Mouse (Mus musculus): ENCODE measurements at regions not wholly inside any gene's neighbourhood (a gene's known extent, or its start where the extent isn't known, plus 50 kb on each side); places are given as distances from the start of the nearest gene placed in this dataset.

GRCm38 (mm10) chr1:90668787-90669186 lies 66.0 kb downstream of the Cops8 start:
- CTCF ChIA-PET: no interaction called here

GRCm38 (mm10) chr1:90669237-90669636 lies 66.5 kb downstream of the Cops8 start:
- CTCF ChIA-PET: no interaction called here
- POLR2A ChIA-PET: interaction anchor here in 1 of 4 experiments (1.2 to 1.3 kb wide), 2 partner anchors 37 to 47 kb away, joined by 3 to 4 read pairs; no protein-coding TSS in a partner anchor

More at GRCm38 (mm10) chr1:90668787-90669186, 66.0 kb downstream of the Cops8 start:
- POLR2A ChIA-PET: interaction anchor here in 1 of 4 experiments (1.3 kb wide), 1 partner anchor 37 kb away, joined by 3 read pairs; no protein-coding TSS in a partner anchor

- CTCF ChIA-PET: no interaction called here
- POLR2A ChIA-PET: interaction anchor here in 1 of 4 experiments (1.2 kb wide), 1 partner anchor 48 kb away, joined by 4 read pairs; no protein-coding TSS in a partner anchor
These were observed 67.6 kb downstream of the Cops8 start for GRCm38 (mm10) chr1:90670346-90670745.

GRCm38 (mm10) chr1:90673751-90674150 lies 71.0 kb downstream of the Cops8 start:
- POLR2A ChIA-PET: no interaction called here
- CTCF ChIA-PET: no interaction called here

DNA sequence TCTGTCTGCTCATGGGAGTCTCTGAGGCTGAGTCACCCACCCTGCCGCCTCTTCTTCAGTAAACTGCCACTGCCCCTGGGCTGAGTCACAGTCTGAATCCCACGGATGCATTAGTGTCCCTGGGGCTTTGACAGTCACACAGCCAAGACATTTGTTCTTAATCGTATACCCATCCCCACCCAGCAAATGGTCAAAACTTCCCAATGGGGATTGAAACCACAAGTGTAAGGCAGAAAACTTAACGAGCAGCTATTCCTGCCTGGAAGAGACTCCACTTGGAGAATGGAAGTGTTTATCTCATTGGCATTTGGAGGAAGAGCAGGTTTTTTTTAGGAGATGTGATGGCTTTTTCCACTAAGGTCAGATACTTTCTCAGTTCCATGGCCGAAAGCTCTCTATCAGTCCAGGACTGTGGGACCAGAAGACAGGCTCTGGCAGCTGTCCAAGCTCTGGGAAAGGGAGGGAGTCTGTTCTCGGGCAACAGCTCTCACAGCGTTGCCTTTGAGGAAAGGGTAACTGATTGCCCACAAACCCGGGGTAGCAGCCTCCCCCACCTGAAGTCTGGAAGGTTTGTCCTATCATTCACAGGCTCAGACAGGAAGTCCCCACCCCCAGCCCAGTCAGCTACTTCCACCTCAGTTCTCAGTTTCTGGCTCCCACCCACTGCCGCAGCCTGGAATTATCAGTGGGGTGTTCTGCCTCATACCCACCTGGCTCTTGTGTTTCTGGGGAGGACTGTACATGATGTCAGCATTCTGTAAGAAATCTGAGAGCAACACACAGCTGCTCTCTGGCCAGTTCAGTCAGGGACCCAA lies 73.6 kb downstream of the Cops8 start:
- ChIA-PET CTCF (interaction anchor here in 1 of 4 experiments (0.7 kb wide), 1 partner anchor 300 kb away, joined by 10 read pairs; no protein-coding TSS in a partner anchor), POLR2A (interaction anchor here in 1 of 4 experiments (1.3 kb wide), 1 partner anchor 573 kb away, joined by 3 read pairs; the partner anchor contains the start of gene Ube2f)

DNA sequence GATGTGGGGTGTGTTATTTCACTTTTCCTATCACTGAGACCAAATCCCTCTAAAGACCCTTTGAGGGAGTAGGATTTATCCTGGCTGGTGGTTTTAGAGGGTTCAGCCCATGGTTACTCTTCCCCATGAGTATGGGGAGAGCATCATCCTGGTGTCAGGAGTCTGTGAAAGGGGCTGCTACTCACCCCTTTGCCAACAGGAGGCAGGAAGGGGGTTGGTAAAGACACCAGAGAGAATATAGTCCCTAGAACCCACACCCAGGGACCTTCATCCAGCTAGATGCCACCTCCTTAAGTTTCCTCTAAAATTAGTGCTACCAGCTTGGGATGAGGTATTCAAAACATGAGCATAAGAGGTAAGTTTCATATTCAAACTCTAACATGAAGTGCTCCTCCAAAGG lies 74.4 kb downstream of the Cops8 start:
- POLR2A ChIA-PET: no interaction called here
- CTCF ChIA-PET: no interaction called here

DNA sequence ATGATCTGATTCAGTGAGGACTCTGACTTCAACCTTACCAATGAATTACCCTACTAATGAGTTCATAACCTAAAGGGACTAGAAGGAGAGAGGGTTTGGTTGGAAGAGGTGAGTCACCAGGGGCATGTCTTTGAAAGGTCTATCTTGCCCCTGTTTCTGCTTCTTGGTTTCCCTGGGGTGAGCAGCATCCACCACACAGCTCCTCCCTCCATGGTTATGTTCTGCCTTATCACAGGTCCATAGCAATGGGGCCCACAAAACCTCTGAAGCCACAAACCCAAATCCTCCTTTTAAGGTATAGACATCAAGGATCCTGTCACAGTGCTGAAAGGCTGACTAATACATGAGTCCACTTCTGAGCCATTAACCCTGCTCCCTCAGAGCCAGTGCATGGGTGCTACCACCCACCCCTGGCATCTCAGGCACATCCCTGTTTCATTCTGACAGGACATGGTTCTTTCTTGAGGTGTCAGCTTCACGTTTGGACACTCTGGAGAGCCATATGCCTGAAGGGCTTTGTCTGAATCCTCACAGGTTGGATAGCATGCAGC lies 74.9 kb downstream of the Cops8 start:
- POLR2A ChIA-PET: interaction anchor here in 1 of 4 experiments (0.6 kb wide), 1 partner anchor 390 kb away, joined by 3 read pairs; no protein-coding TSS in a partner anchor
- CTCF ChIA-PET: no interaction called here

DNA sequence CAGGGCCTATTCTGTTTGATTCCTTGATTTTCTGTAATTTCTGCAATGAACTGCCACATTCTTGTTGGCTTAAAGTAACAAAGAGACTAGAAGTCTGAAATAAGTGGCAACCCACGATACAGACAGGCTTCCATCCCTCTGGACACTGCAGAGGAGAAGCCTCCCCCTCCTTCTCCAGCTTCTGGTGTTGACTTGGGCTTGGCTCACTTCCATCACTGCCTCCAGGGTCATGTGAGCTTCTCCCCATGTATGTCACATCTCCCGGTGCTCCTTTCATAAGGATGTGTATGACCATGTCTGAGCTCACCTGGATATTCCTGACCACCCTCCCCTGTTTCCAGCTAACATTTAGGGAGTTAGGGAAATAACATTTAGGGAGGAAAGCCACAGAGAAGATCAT lies 75.6 kb downstream of the Cops8 start:
- POLR2A ChIA-PET: interaction anchor here in 2 of 4 experiments (0.6 to 1.4 kb wide), 2 partner anchors 15 to 390 kb away, joined by 3 read pairs; no protein-coding TSS in a partner anchor
- CTCF ChIA-PET: no interaction called here

DNA sequence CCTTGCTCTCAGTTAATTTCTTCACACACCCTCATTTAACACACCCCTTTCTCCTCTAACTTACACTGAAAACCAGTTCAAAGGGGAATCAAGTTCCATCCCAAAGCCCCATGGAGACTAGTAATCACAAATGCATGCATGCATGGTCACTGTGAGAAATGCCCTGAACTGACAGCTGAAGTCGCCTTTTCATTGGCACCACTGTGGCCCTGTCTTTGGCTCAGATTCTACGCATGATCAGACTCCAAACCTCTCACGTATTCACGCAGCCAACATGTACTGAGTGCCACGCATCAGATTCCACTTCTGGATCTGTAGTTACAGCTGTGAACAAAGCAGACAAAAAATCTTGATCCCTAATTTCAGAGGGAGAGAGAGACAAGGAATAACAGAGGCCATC lies 85.3 kb downstream of the Cops8 start:
- POLR2A ChIA-PET: no interaction called here
- CTCF ChIA-PET: no interaction called here

GRCm38 (mm10) chr1:90690591-90691116 lies 87.9 kb downstream of the Cops8 start:
- POLR2A ChIA-PET: no interaction called here
- CTCF ChIA-PET: no interaction called here

GRCm38 (mm10) chr1:90691157-90691594 lies 88.4 kb downstream of the Cops8 start:
- ChIA-PET POLR2A (no interaction called here), CTCF (no interaction called here)

GRCm38 (mm10) chr1:90692851-90693250 lies 90.1 kb downstream of the Cops8 start:
- ChIA-PET CTCF (no interaction called here), POLR2A (no interaction called here)

GRCm38 (mm10) chr1:90694761-90695160 lies 92.0 kb downstream of the Cops8 start:
- CTCF ChIA-PET: interaction anchor here in 1 of 4 experiments (0.5 kb wide), 1 partner anchor 211 kb away, joined by 3 read pairs; no protein-coding TSS in a partner anchor

DNA sequence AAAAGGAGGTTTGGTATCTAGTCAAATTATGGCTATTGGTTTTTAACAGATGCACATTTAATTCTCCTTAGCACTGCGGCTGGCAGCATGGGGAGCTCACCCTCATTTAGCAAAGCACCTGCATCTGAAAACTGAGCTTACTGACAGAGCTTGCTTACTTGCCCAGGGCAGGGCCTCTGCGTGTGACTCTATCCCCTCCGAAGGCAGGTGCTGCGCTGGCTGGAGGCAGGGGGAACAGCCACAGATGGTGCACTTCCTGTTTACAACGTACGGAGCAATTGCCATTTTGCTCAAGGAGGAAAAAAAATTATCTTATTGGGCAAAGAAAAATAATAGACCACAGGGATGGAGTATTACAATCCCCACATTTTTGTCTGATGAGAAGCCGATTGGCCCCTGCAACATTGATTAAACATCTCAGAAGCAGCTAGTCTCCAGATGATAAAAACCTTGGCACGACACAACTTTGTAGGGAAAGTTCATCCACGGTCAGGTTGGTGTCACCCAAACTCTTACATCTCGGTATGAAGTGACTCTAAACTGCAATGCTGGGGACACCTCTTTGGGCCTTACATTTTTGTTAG lies 92.5 kb downstream of the Cops8 start:
- POLR2A ChIA-PET: interaction anchor here in 1 of 4 experiments (0.6 kb wide), 1 partner anchor 98 kb away, joined by 4 read pairs; no protein-coding TSS in a partner anchor
- CTCF ChIA-PET: interaction anchor here in 1 of 4 experiments (0.5 kb wide), 1 partner anchor 211 kb away, joined by 3 read pairs; no protein-coding TSS in a partner anchor

More at GRCm38 (mm10) chr1:90694761-90695160, 92.0 kb downstream of the Cops8 start:
- POLR2A ChIA-PET: interaction anchor here in 1 of 4 experiments (0.6 kb wide), 1 partner anchor 98 kb away, joined by 4 read pairs; no protein-coding TSS in a partner anchor

GRCm38 (mm10) chr1:90696000-90696399 lies 93.2 kb downstream of the Cops8 start:
- ChIA-PET POLR2A (no interaction called here), CTCF (interaction anchor here in 1 of 4 experiments (0.9 kb wide), 1 partner anchor 703 kb away, joined by 4 read pairs; no protein-coding TSS in a partner anchor)

DNA sequence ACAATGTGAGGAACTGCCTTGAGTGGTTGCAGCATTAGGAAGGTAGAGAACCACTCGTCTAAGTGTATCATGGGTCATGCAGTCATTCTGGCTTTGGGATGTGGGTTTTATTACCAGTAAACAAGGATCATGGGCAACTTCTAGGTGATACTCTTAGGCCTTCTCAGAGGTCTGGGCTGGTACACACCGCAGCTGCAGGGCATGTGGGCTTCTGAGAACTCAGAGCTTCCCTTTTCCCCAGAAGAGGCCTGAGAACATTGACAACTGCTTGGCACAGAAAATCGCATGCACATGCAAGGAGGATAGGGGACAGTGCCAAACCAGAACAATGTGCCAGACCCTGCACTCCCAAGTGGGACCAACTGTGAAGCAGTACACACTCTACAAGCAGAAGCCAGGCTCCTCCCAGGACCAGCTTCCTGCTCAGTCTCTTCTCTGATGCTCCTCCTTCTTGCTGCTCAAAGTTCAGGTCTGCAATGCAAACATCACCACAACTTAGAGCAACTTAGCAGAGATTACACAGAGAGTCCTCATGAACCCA lies 94.3 kb downstream of the Cops8 start:
- CTCF ChIA-PET: interaction anchor here in 1 of 4 experiments (0.9 kb wide), 1 partner anchor 704 kb away, joined by 4 read pairs; no protein-coding TSS in a partner anchor
- POLR2A ChIA-PET: interaction anchor here in 1 of 4 experiments (0.7 kb wide), 1 partner anchor 490 kb away, joined by 3 read pairs; no protein-coding TSS in a partner anchor

DNA sequence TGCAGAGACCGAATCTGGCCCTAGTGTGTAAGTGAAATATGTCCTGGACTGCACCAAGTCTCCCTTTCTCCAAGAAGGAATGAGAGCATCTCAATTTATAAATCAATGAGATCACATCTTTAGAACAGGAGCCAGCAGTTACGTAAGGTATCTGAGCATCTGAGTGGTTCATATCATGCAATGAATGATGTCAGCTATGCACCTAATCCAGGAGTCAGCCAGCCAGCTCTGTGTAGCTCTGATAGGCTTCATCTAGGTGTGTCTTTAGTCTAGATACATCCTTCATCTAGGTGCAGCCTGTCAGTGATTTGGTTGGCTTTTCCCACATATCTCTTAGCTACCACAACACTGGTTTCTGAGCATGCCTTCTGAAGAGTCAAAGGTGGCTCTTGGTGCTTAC lies 95.8 kb downstream of the Cops8 start:
- POLR2A ChIA-PET: no interaction called here
- CTCF ChIA-PET: no interaction called here

- CTCF ChIA-PET: no interaction called here
These were observed 99.0 kb downstream of the Cops8 start for GRCm38 (mm10) chr1:90701756-90702155.

GRCm38 (mm10) chr1:90706391-90706790 lies 103.6 kb downstream of the Cops8 start:
- ChIA-PET POLR2A (no interaction called here), CTCF (no interaction called here)

More at GRCm38 (mm10) chr1:90701756-90702155, 99.0 kb downstream of the Cops8 start:
- POLR2A ChIA-PET: no interaction called here

All from embryonic stem cell, embryonic (primary cell).